Mouse (Mus musculus) embryonic fibroblast, embryonic 13.5 days (primary cell): ENCODE measurements around the gene Chst11.

ENCODE experiments used
- CTCF ChIP-seq: IDR thresholded peaks from 2 replicates; pipeline ENCODE4 v1.5.1; 2011; ENCODE audit warnings: mild to moderate bottlenecking, control low read depth, low read length, moderate library complexity, borderline replicate concordance; ENCODE audit not compliant: insufficient read depth
- POLR2A ChIP-seq: IDR thresholded peaks from 2 replicates; pipeline ENCODE4 v1.6.1; 2011; ENCODE audit warnings: low read depth, mild to moderate bottlenecking, control low read depth, low read length, moderate library complexity

GRCm38 (mm10) chr10:82987394-82987793 lies 2.1 kb downstream of the Chst11 start:
- TF ChIP-seq POLR2A (no peak), CTCF (no peak)
